In genomic region chr3:84123461-84123860, GRCm38 (mm10) we compare ENCODE assay signal across 9 mouse cellular contexts. TPM values are rescaled to one million over a fixed set of nuclear protein-coding genes. Genes with fewer than 3 reads are reported as not detected.
A peak's percentile ranks its signal among the peaks of the same experiment; 100 is the strongest.
DNase-seq lines count a peak whose midpoint lies in the region; ATAC-seq and TF ChIP-seq lines count a peak whose summit lies in the region.
"Had no signal": no experiment of that assay in that cellular context is flagged by ENCODE, and none has a peak within 500 bp of the region (broad histone marks: within the 10 kb centered on the region; RNA-seq: fewer than 3 reads in every experiment).

No protein-coding gene starts in this region.

- no peaks in the 10 kb centered on the region for H3K9me3 ChIP-seq in lung, embryonic 14.5 days (ENCODE audit: low read depth, low read length)
- H3K9me3 ChIP-seq: liver, embryonic 15.5 days had no signal

- H3K36me3 ChIP-seq in lung, embryonic 14.5 days (ENCODE audit: insufficient read depth), result no peaks in the 10 kb centered on the region
- H3K36me3 ChIP-seq: liver, embryonic 15.5 days had no signal

- peak; percentile 7 to 14 for DNase-seq in frontal cortex, postnatal 25 days (ENCODE audit: low spot score in 2 of 2)
- DNase-seq in left cerebral cortex, postnatal 25 days (ENCODE audit: low spot score in 2 of 2), result peak; percentile 17 to 19
- no peak for DNase-seq in left cerebral cortex, postnatal 14 days (ENCODE audit: low spot score in 2 of 2)
- DNase-seq in adrenal gland, adult 2 months, result peak; percentile 40
- peak; percentile 54 for DNase-seq in lung, embryonic 14.5 days
- no peak for DNase-seq in yolk sac, embryonic 10.5 days (ENCODE audit: low spot score)
- DNase-seq in right cerebral cortex, postnatal 36 days (ENCODE audit: low spot score in 2 of 2), result no peak

- no peak overlapping the region for H3K27ac ChIP-seq in lung, embryonic 14.5 days (ENCODE audit: low read depth)
- H3K27ac ChIP-seq: liver, embryonic 15.5 days had no signal

- H3K4me2 ChIP-seq in lung, embryonic 14.5 days, result no peak overlapping the region
- H3K4me2 ChIP-seq: liver, embryonic 15.5 days had no signal

- 39% methylated on average over 3 of the region's 3 CpGs for WGBS in lung, embryonic 14.5 days

- no peak for ATAC-seq in frontal cortex, adult (ENCODE audit: low TSS enrichment)
- no peak for ATAC-seq in lung, embryonic 14.5 days (ENCODE audit: insufficient read depth)

- intact Hi-C loops in left cerebral cortex, postnatal 25 days (cut with DNase I), result loop anchor here (1.0 to 10.0 kb wide), 2 partner anchors 176 to 209 kb away; no protein-coding TSS in a partner anchor
- intact Hi-C loops in left cerebral cortex, postnatal 14 days (cut with DNase I), result loop anchor here (5.0 kb wide), 1 partner anchor 176 kb away; no protein-coding TSS in a partner anchor

- no peak overlapping the region for H3K9ac ChIP-seq in lung, embryonic 14.5 days
- H3K9ac ChIP-seq: liver, embryonic 15.5 days had no signal

- peaks cover 14% of the 10 kb centered on the region; the same call in 1 of the 2 replicates for H3K4me1 ChIP-seq in lung, embryonic 14.5 days (ENCODE audit: insufficient read depth)

- no peaks in the 10 kb centered on the region for H3K27me3 ChIP-seq in lung, embryonic 14.5 days (ENCODE audit: insufficient read depth, low read length)
- H3K27me3 ChIP-seq: liver, embryonic 15.5 days had no signal

- peak; percentile 65 for TF ChIP-seq CTCF in lung, embryonic 14.5 days (IDR thresholded peaks at IDR 0.05; ENCODE audit: low read depth)

- no peak overlapping the region for H3K4me3 ChIP-seq in lung, embryonic 14.5 days (ENCODE audit: low read depth, low read length)
- H3K4me3 ChIP-seq: liver, embryonic 15.5 days had no signal

RNA-seq across cellular contexts. Expression of gene Mnd1, which starts 32.1 kb away (rescaled TPM):
- total RNA-seq in left cerebral cortex, postnatal 25 days (2021), result 1 to 10 TPM; 1.3 TPM
- total RNA-seq in left cerebral cortex, postnatal 14 days (2021), result 1 to 10 TPM; 2.5 to 2.8 TPM
- total RNA-seq in adrenal gland, adult 2 months (2021), result 10 to 100 TPM in 1 of 2 experiments, 1 to 10 TPM in 1; 9.1 to 11.5 TPM
- 0.20 TPM in 1 of 2 replicates, not detected in the other for polyA plus RNA-seq in adrenal gland, adult 2 months (2012; rRNA removed)
- polyA plus RNA-seq in lung, embryonic 14.5 days (2014; fragmentation: Nextera tagmentation; extraction: Ambion mirVana), result 15.4 and 16.9 TPM in 2 replicates

RNA-seq across cellular contexts. Expression of gene Gm6525, which starts 50.4 kb away (rescaled TPM):
- total RNA-seq in left cerebral cortex, postnatal 25 days (2021), result not detected
- total RNA-seq in left cerebral cortex, postnatal 14 days (2021), result under 1 TPM in 1 of 2 experiments, not detected in 1; 0.35 TPM
- total RNA-seq in adrenal gland, adult 2 months (2021), result under 1 TPM in 1 of 2 experiments, not detected in 1; 0.84 TPM
- polyA plus RNA-seq in adrenal gland, adult 2 months (2012; rRNA removed), result not detected in 2 replicates
- 1.2 and 1.6 TPM in 2 replicates for polyA plus RNA-seq in lung, embryonic 14.5 days (2014; fragmentation: Nextera tagmentation; extraction: Ambion mirVana)

Comparison
In these comparisons a context has a peak if more than half of its experiments do, and no peak if none do; other contexts are left out.
1. DNase-seq: peak in frontal cortex, postnatal 25 days (2 of 2), left cerebral cortex, postnatal 25 days (2 of 2), adrenal gland, adult 2 months (single experiment) and lung, embryonic 14.5 days (single experiment); none in left cerebral cortex, postnatal 14 days (0 of 2), yolk sac, embryonic 10.5 days (single experiment) and right cerebral cortex, postnatal 36 days (0 of 2).